Mouse (Mus musculus): ENCODE data around the gene Pum1. TPM values are rescaled to one million over a fixed set of nuclear protein-coding genes. Genes with fewer than 3 reads are reported as not detected.
A peak's percentile ranks its signal among the peaks of the same experiment; 100 is the strongest.
"Not testable (repeated sequence)": the region's sequence is repeated elsewhere in the genome, so short reads cannot be mapped to it uniquely, and the experiment has no call there.

Pum1 gene
- polyA plus RNA-seq, 1 experiment from 2014 or later: 59.3 TPM

GRCm38 (mm10) chr4:130670023-130670422 lies 6.9 kb downstream of the Pum1 start:
- not testable (repeated sequence) for H3K27ac ChIP-seq (replicated peaks in 1 of 2; ENCODE audit: control insufficient read depth in 1 of 2, insufficient read depth in 1 of 2, low read depth in 2 of 2, low read length in 2 of 2); H3K4me2 ChIP-seq (ENCODE audit: low read length); H3K9me3 ChIP-seq (ENCODE audit: control insufficient read depth, low read length); ATAC-seq (ENCODE audit: insufficient number of reproducible peaks, insufficient read depth, low FRiP score, low read depth); H3K27me3 ChIP-seq (ENCODE audit: control insufficient read depth, insufficient read depth, low read length); H3K4me3 ChIP-seq (ENCODE audit: control insufficient read depth in 1 of 2, insufficient read depth in 1 of 2, low read depth in 1 of 2, low read length in 2 of 2); H3K9ac ChIP-seq (ENCODE audit: low read length)
- peaks cover 51% of the 10 kb centered on the region for H3K36me3 ChIP-seq (ENCODE audit: control insufficient read depth, insufficient read depth, low read length)
- H3K4me1 ChIP-seq (ENCODE audit: control insufficient read depth in 2 of 2, insufficient read depth in 2 of 2, low read length in 2 of 2): peaks cover 2 to 39% of the 10 kb centered on the region in 2 experiments; a peak in 3 of 4 replicates
- 78% methylated on average over 5 of the region's 5 CpGs for WGBS

DNA sequence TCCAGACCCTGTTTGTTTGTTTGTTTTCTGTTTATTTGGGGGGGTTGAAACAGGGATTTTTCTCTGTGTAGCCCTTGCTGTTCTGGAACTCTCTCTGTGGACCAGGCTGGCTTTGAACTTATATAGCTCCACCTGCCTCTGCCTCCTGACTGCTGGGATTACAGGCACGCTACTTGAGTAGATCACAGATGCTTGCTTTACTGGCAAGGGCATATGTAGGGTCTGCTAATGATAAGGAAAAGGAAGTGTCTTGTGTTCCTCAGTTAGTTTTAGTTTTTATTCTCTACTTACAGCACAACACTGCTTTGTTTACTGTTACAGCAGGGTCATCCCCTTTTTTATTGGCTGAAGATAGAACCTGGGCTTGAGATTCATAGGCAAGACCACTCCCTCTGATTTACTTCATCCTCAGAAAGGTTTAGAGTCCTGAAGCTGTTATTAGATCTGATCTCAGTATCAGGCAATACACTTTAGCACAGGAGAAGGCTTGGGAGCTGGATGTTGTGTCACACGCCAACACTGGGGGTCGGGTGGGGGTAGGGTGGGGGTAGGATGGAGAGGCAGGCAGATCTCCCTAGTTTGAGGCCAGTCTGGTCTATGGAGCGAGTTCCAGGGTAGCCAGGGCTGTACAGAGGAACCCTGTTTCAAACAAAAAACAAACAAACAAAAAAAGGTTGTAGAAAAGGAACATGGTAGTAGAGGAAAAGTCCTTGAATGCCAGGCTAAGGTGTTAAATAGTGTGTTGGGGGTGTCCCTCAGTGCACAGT lies 8.1 kb downstream of the Pum1 start:
- Histone ChIP-seq H3K9me3 (ENCODE audit: control insufficient read depth, low read length) (no peaks in the 10 kb centered on the region), H3K36me3 (ENCODE audit: control insufficient read depth, insufficient read depth, low read length) (peaks cover 59% of the 10 kb centered on the region), H3K27ac (replicated peaks in 1 of 2; ENCODE audit: control insufficient read depth in 1 of 2, insufficient read depth in 1 of 2, low read depth in 2 of 2, low read length in 2 of 2) (no peak overlapping the region), H3K4me3 (ENCODE audit: control insufficient read depth in 1 of 2, insufficient read depth in 1 of 2, low read depth in 1 of 2, low read length in 2 of 2) (no peak overlapping the region), H3K4me2 (ENCODE audit: low read length) (no peak overlapping the region), H3K9ac (ENCODE audit: low read length) (no peak overlapping the region), H3K27me3 (ENCODE audit: control insufficient read depth, insufficient read depth, low read length) (no peaks in the 10 kb centered on the region), H3K4me1 (ENCODE audit: control insufficient read depth in 2 of 2, insufficient read depth in 2 of 2, low read length in 2 of 2) (peaks cover 2 to 31% of the 10 kb centered on the region in 2 experiments; a peak in 3 of 4 replicates)
- WGBS: 76% methylated on average over 4 of the region's 4 CpGs
- no peak for ATAC-seq (ENCODE audit: insufficient number of reproducible peaks, insufficient read depth, low FRiP score, low read depth)

DNA sequence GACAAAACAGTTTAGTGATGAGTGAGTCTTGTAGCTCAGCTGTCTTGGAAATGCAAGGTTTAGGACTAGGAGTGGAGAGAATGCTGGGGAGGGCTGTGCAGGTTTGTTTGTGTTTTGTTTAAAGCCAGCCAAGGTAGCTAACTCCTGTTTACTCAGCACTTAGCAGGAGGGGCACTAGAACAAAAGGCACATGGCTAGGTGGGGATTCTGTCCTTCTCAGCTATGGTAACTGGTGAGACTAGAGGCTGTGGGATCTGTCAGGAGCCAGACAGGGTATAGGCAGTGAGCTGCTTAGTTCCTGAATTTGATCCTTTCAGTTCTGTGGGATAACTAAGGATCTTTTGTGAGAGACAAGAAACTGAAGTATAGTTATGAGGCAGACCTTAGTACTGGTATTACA lies 9.0 kb downstream of the Pum1 start:
- H3K9ac ChIP-seq (ENCODE audit: low read length): no peak overlapping the region
- no peak overlapping the region for H3K27ac ChIP-seq (replicated peaks in 1 of 2; ENCODE audit: control insufficient read depth in 1 of 2, insufficient read depth in 1 of 2, low read depth in 2 of 2, low read length in 2 of 2)
- peaks cover 2 to 26% of the 10 kb centered on the region in 2 experiments; a peak in 3 of 4 replicates for H3K4me1 ChIP-seq (ENCODE audit: control insufficient read depth in 2 of 2, insufficient read depth in 2 of 2, low read length in 2 of 2)
- H3K27me3 ChIP-seq (ENCODE audit: control insufficient read depth, insufficient read depth, low read length): no peaks in the 10 kb centered on the region
- no peak overlapping the region for H3K4me2 ChIP-seq (ENCODE audit: low read length)
- H3K9me3 ChIP-seq (ENCODE audit: control insufficient read depth, low read length): no peaks in the 10 kb centered on the region
- peaks cover 67% of the 10 kb centered on the region for H3K36me3 ChIP-seq (ENCODE audit: control insufficient read depth, insufficient read depth, low read length)
- ATAC-seq (ENCODE audit: insufficient number of reproducible peaks, insufficient read depth, low FRiP score, low read depth): no peak
- no peak overlapping the region for H3K4me3 ChIP-seq (ENCODE audit: control insufficient read depth in 1 of 2, insufficient read depth in 1 of 2, low read depth in 1 of 2, low read length in 2 of 2)

GRCm38 (mm10) chr4:130676746-130677145 lies 13.6 kb downstream of the Pum1 start:
- Histone ChIP-seq H3K27ac (replicated peaks in 1 of 2; ENCODE audit: control insufficient read depth in 1 of 2, insufficient read depth in 1 of 2, low read depth in 2 of 2, low read length in 2 of 2) (no peak overlapping the region), H3K36me3 (ENCODE audit: control insufficient read depth, insufficient read depth, low read length) (peaks cover 68% of the 10 kb centered on the region), H3K9ac (ENCODE audit: low read length) (no peak overlapping the region), H3K27me3 (ENCODE audit: control insufficient read depth, insufficient read depth, low read length) (no peaks in the 10 kb centered on the region), H3K4me1 (ENCODE audit: control insufficient read depth in 2 of 2, insufficient read depth in 2 of 2, low read length in 2 of 2) (peaks cover 0 to 3% of the 10 kb centered on the region in 2 experiments; a peak in 1 of 4 replicates), H3K4me2 (ENCODE audit: low read length) (no peak overlapping the region), H3K9me3 (ENCODE audit: control insufficient read depth, low read length) (no peaks in the 10 kb centered on the region), H3K4me3 (ENCODE audit: control insufficient read depth in 1 of 2, insufficient read depth in 1 of 2, low read depth in 1 of 2, low read length in 2 of 2) (no peak overlapping the region)
- no peak for ATAC-seq (ENCODE audit: insufficient number of reproducible peaks, insufficient read depth, low FRiP score, low read depth)
- 84% methylated on average over 2 of the region's 2 CpGs for WGBS

DNA sequence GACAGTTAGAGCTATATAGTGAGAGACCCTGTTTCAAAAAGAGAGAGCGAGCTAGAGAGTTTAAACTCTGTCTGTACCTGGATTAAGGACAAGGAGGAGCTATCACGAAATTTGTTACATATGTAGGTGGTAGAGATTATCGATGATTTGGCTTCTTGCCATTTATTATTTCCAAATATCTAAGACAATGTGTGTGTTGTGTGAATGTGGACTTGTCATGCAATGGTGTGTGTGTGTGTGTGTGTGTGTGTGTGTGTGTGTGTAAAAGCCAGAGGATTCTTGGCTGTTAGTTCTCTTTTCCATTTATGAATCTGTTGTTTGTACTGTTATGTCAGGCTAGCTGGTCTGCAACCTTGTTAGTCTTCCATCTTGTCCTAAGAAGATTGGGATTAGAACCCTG lies 15.0 kb downstream of the Pum1 start:
- ATAC-seq (ENCODE audit: insufficient number of reproducible peaks, insufficient read depth, low FRiP score, low read depth): no peak
- H3K27me3 ChIP-seq (ENCODE audit: control insufficient read depth, insufficient read depth, low read length): no peaks in the 10 kb centered on the region
- no peak overlapping the region for H3K4me2 ChIP-seq (ENCODE audit: low read length)
- H3K9me3 ChIP-seq (ENCODE audit: control insufficient read depth, low read length): no peaks in the 10 kb centered on the region
- H3K4me3 ChIP-seq (ENCODE audit: control insufficient read depth in 1 of 2, insufficient read depth in 1 of 2, low read depth in 1 of 2, low read length in 2 of 2): no peak overlapping the region
- no peak overlapping the region for H3K27ac ChIP-seq (replicated peaks in 1 of 2; ENCODE audit: control insufficient read depth in 1 of 2, insufficient read depth in 1 of 2, low read depth in 2 of 2, low read length in 2 of 2)
- WGBS: 94% methylated on average over 3 of the region's 3 CpGs
- no peaks in the 10 kb centered on the region for H3K4me1 ChIP-seq (ENCODE audit: control insufficient read depth in 2 of 2, insufficient read depth in 2 of 2, low read length in 2 of 2)
- peaks cover 66% of the 10 kb centered on the region for H3K36me3 ChIP-seq (ENCODE audit: control insufficient read depth, insufficient read depth, low read length)
- no peak overlapping the region for H3K9ac ChIP-seq (ENCODE audit: low read length)

- Histone ChIP-seq H3K4me1 (ENCODE audit: control insufficient read depth in 2 of 2, insufficient read depth in 2 of 2, low read length in 2 of 2) (no peaks in the 10 kb centered on the region; a peak in 1 of 4 replicates), H3K36me3 (ENCODE audit: control insufficient read depth, insufficient read depth, low read length) (peaks cover 47% of the 10 kb centered on the region), H3K9me3 (ENCODE audit: control insufficient read depth, low read length) (no peaks in the 10 kb centered on the region), H3K4me3 (ENCODE audit: control insufficient read depth in 1 of 2, insufficient read depth in 1 of 2, low read depth in 1 of 2, low read length in 2 of 2) (no peak overlapping the region), H3K27me3 (ENCODE audit: control insufficient read depth, insufficient read depth, low read length) (no peaks in the 10 kb centered on the region), H3K4me2 (ENCODE audit: low read length) (no peak overlapping the region), H3K9ac (ENCODE audit: low read length) (no peak overlapping the region), H3K27ac (replicated peaks in 1 of 2; ENCODE audit: control insufficient read depth in 1 of 2, insufficient read depth in 1 of 2, low read depth in 2 of 2, low read length in 2 of 2) (no peak overlapping the region)
- no peak for ATAC-seq (ENCODE audit: insufficient number of reproducible peaks, insufficient read depth, low FRiP score, low read depth)
- WGBS: 93% methylated on average over 6 of the region's 6 CpGs
These were observed 17.6 kb downstream of the Pum1 start for GRCm38 (mm10) chr4:130680676-130681075.

DNA sequence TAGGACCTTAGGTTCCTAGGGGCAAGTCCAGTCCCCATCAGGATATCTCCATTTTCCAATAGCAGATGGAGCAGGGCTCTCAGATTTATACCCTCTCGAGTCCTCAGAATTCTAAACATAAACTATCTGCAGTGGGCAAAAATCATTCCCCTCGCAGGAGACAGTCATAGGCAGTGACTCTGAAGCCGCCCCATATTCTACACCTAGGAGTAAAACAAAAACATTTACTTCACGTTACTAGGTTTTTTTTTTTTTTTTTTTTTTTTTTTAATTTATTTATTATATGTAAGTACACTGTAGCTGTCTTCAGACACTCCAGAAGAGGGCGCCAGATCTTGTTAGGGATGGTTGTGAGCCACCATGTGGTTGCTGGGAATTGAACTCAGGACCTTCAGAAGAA lies 19.9 kb downstream of the Pum1 start:
- H3K4me2 ChIP-seq (ENCODE audit: low read length); H3K9me3 ChIP-seq (ENCODE audit: control insufficient read depth, low read length); ATAC-seq (ENCODE audit: insufficient number of reproducible peaks, insufficient read depth, low FRiP score, low read depth); H3K4me1 ChIP-seq (ENCODE audit: control insufficient read depth in 2 of 2, insufficient read depth in 2 of 2, low read length in 2 of 2); H3K27ac ChIP-seq (replicated peaks in 1 of 2; ENCODE audit: control insufficient read depth in 1 of 2, insufficient read depth in 1 of 2, low read depth in 2 of 2, low read length in 2 of 2); H3K9ac ChIP-seq (ENCODE audit: low read length); H3K27me3 ChIP-seq (ENCODE audit: control insufficient read depth, insufficient read depth, low read length); H3K4me3 ChIP-seq (ENCODE audit: control insufficient read depth in 1 of 2, insufficient read depth in 1 of 2, low read depth in 1 of 2, low read length in 2 of 2): not testable (repeated sequence)
- peaks cover 47% of the 10 kb centered on the region for H3K36me3 ChIP-seq (ENCODE audit: control insufficient read depth, insufficient read depth, low read length)
- 91% methylated on average over 5 of the region's 5 CpGs for WGBS

- Histone ChIP-seq H3K4me1 (ENCODE audit: control insufficient read depth in 2 of 2, insufficient read depth in 2 of 2, low read length in 2 of 2) (peaks cover 0 to 22% of the 10 kb centered on the region in 2 experiments; a peak in 2 of 4 replicates), H3K4me3 (ENCODE audit: control insufficient read depth in 1 of 2, insufficient read depth in 1 of 2, low read depth in 1 of 2, low read length in 2 of 2) (no peak overlapping the region), H3K27me3 (ENCODE audit: control insufficient read depth, insufficient read depth, low read length) (no peaks in the 10 kb centered on the region), H3K9me3 (ENCODE audit: control insufficient read depth, low read length) (no peaks in the 10 kb centered on the region), H3K27ac (replicated peaks in 1 of 2; ENCODE audit: control insufficient read depth in 1 of 2, insufficient read depth in 1 of 2, low read depth in 2 of 2, low read length in 2 of 2) (peak overlapping the region in 1 of 2 experiments; percentile 58; a peak in 3 of 4 replicates), H3K36me3 (ENCODE audit: control insufficient read depth, insufficient read depth, low read length) (peaks cover 16% of the 10 kb centered on the region), H3K4me2 (ENCODE audit: low read length) (peak overlapping the region; percentile 21), H3K9ac (ENCODE audit: low read length) (no peak overlapping the region)
- ATAC-seq (ENCODE audit: insufficient number of reproducible peaks, insufficient read depth, low FRiP score, low read depth): no peak
- 32% methylated on average over 3 of the region's 3 CpGs for WGBS
These were observed 30.8 kb downstream of the Pum1 start for GRCm38 (mm10) chr4:130693936-130694335.
